8 mouse cellular contexts compared by ENCODE assay signal in genomic region chr3:94372641-94373040, GRCm38 (mm10). TPM values are rescaled to one million over a fixed set of nuclear protein-coding genes. Genes with fewer than 3 reads are reported as not detected.
DNase-seq lines count a peak whose midpoint lies in the region; ATAC-seq lines count a peak whose summit lies in the region.

Gene Rorc, plus strand, starts transcription at chr3:94372794.

- ATAC-seq in hindbrain, embryonic 14.5 days (ENCODE audit: low FRiP score) = no peak
- no peak for ATAC-seq in limb, embryonic 15.5 days (ENCODE audit: insufficient number of reproducible peaks, low FRiP score, low TSS enrichment, low read depth)
- no peak for ATAC-seq in neural tube, embryonic 14.5 days (ENCODE audit: low read depth)

- peaks cover 13% of the 10 kb centered on the region; the same call in 1 of the 2 replicates for H3K4me1 ChIP-seq in hindbrain, embryonic 14.5 days (replicated peaks; ENCODE audit: control insufficient read depth, insufficient read depth, low read length)
- H3K4me1 ChIP-seq in limb, embryonic 15.5 days = peaks cover 42% of the 10 kb centered on the region
- peaks cover 8% of the 10 kb centered on the region; the same call in 1 of the 2 replicates for H3K4me1 ChIP-seq in neural tube, embryonic 14.5 days (ENCODE audit: control insufficient read depth, insufficient read depth, low read length)

- peak; percentile 71 for DNase-seq in MN1 (ENCODE audit: low spot score)
- DNase-seq in brain, adult 2 months (ENCODE audit: low read depth, low spot score) = peak; percentile 79
- peak; percentile 49 to 75 for DNase-seq in gastrocnemius, adult 8-10 months (ENCODE audit: low spot score in 2 of 2)
- DNase-seq in hindbrain, embryonic 14.5 days (ENCODE audit: low spot score) = no peak
- DNase-seq in spleen, postnatal 36 days (ENCODE audit: low spot score in 2 of 2) = no peak
- no peak for DNase-seq in spleen, adult 12 weeks (ENCODE audit: low spot score)

- no peaks in the 10 kb centered on the region for H3K9me3 ChIP-seq in hindbrain, embryonic 14.5 days (ENCODE audit: control insufficient read depth, low read length)
- H3K9me3 ChIP-seq in limb, embryonic 15.5 days = no peaks in the 10 kb centered on the region
- H3K9me3 ChIP-seq in neural tube, embryonic 14.5 days (ENCODE audit: control insufficient read depth, low read length) = no peaks in the 10 kb centered on the region

- 0 out of 2 replicates have a peak within 1 kb of the TSS, but pooled peaks have one; percentile 20 for H3K9ac ChIP-seq in hindbrain, embryonic 14.5 days
- no peak within 1 kb of the TSS for H3K9ac ChIP-seq in limb, embryonic 15.5 days
- peak within 1 kb of the TSS; percentile 11; the same call in 1 of the 2 replicates for H3K9ac ChIP-seq in neural tube, embryonic 14.5 days (replicated peaks; ENCODE audit: low read depth, low read length)

- WGBS in hindbrain, embryonic 14.5 days = 14% methylated on average over 5 of the region's 5 CpGs
- 20% methylated on average over 5 of the region's 5 CpGs for WGBS in limb, embryonic 15.5 days
- 19% methylated on average over 5 of the region's 5 CpGs for WGBS in neural tube, embryonic 14.5 days

- H3K27me3 ChIP-seq in hindbrain, embryonic 14.5 days (ENCODE audit: control insufficient read depth, insufficient read depth, low read length) = no peaks in the 10 kb centered on the region
- H3K27me3 ChIP-seq in limb, embryonic 15.5 days = no peaks in the 10 kb centered on the region
- no peaks in the 10 kb centered on the region for H3K27me3 ChIP-seq in neural tube, embryonic 14.5 days (ENCODE audit: control insufficient read depth, insufficient read depth, low read length)

- H3K4me3 ChIP-seq in hindbrain, embryonic 14.5 days (replicated peaks; ENCODE audit: low read length) = no peak within 1 kb of the TSS
- peak within 1 kb of the TSS; percentile 24 for H3K4me3 ChIP-seq in limb, embryonic 15.5 days
- H3K4me3 ChIP-seq in neural tube, embryonic 14.5 days (ENCODE audit: low read depth, low read length) = no peak within 1 kb of the TSS

- H3K36me3 ChIP-seq in hindbrain, embryonic 14.5 days (replicated peaks; ENCODE audit: control insufficient read depth, insufficient read depth) = no peaks in the 10 kb centered on the region
- H3K36me3 ChIP-seq in limb, embryonic 15.5 days = no peaks in the 10 kb centered on the region
- no peaks in the 10 kb centered on the region for H3K36me3 ChIP-seq in neural tube, embryonic 14.5 days (ENCODE audit: control insufficient read depth, insufficient read depth, low read length)

- peak within 1 kb of the TSS; percentile 40 for H3K4me2 ChIP-seq in hindbrain, embryonic 14.5 days (replicated peaks)
- H3K4me2 ChIP-seq in limb, embryonic 15.5 days = peak within 1 kb of the TSS; percentile 44
- peak within 1 kb of the TSS; percentile 37 for H3K4me2 ChIP-seq in neural tube, embryonic 14.5 days (ENCODE audit: low read depth, low read length)

- H3K27ac ChIP-seq in hindbrain, embryonic 14.5 days = no peak within 1 kb of the TSS
- H3K27ac ChIP-seq in limb, embryonic 15.5 days = 0 out of 2 replicates have a peak within 1 kb of the TSS, but pooled peaks have one; percentile 22
- H3K27ac ChIP-seq in neural tube, embryonic 14.5 days (ENCODE audit: low read depth, low read length) = no peak within 1 kb of the TSS

RNA-seq across cellular contexts. Expression of gene Rorc, which starts in this region (rescaled TPM):
- total RNA-seq in gastrocnemius, adult 8-10 months (2022) = 100 to 1,000 TPM in 3 of 4 experiments, 10 to 100 TPM in 1; 97.2 to 109 (median 105) TPM
- 0.36 and 0.57 TPM in 2 replicates for polyA plus RNA-seq in hindbrain, embryonic 14.5 days (2014; fragmentation: Nextera tagmentation; extraction: Ambion mirVana)
- 2.3 and 2.9 TPM in 2 replicates for polyA plus RNA-seq in limb, embryonic 15.5 days (2015; fragmentation: Nextera tagmentation; extraction: Ambion mirVana)
- 0.24 and 0.49 TPM in 2 replicates for polyA plus RNA-seq in neural tube, embryonic 14.5 days (2014; fragmentation: Nextera tagmentation; extraction: Ambion mirVana)

Comparison
In these comparisons a context has a peak if more than half of its experiments do, and no peak if none do; other contexts are left out.
1. DNase-seq: peak in MN1 (single experiment), brain, adult 2 months (single experiment) and gastrocnemius, adult 8-10 months (2 of 2); none in hindbrain, embryonic 14.5 days (single experiment), spleen, postnatal 36 days (0 of 2) and spleen, adult 12 weeks (single experiment).
2. Peak in every context shown above with its lines, with median percentiles within 50 percentile points of each other: H3K4me2 ChIP-seq.